14 mouse cellular contexts compared by ENCODE assay signal in genomic region chr17:56098711-56099572, GRCm38 (mm10). TPM values are rescaled to one million over a fixed set of nuclear protein-coding genes. Genes with fewer than 3 reads are reported as not detected.
DNase-seq lines count a peak whose midpoint lies in the region; ATAC-seq and TF ChIP-seq lines count a peak whose summit lies in the region.
"Had no signal": no experiment of that assay in that cellular context is flagged by ENCODE, and none has a peak within 500 bp of the region (broad histone marks: within the 10 kb centered on the region; RNA-seq: fewer than 3 reads in every experiment).

No protein-coding gene starts in this region.

- WGBS in kidney, postnatal 0 days: 90% methylated on average over 15 of the region's 15 CpGs
- WGBS in kidney, embryonic 15.5 days: 94% methylated on average over 15 of the region's 15 CpGs

- no peaks in the 10 kb centered on the region for H3K4me1 ChIP-seq in kidney, postnatal 0 days (replicated peaks; ENCODE audit: insufficient read depth, low read length)
- H3K4me1 ChIP-seq in kidney, embryonic 15.5 days: no peaks in the 10 kb centered on the region
- H3K4me1 ChIP-seq in E14TG2a.4 (replicated peaks; ENCODE audit: low read depth, low read length): no peaks in the 10 kb centered on the region; the same call in 1 of the 2 replicates

- H3K36me3 ChIP-seq in kidney, postnatal 0 days (ENCODE audit: insufficient read depth, low read length): peaks cover 65% of the 10 kb centered on the region
- H3K36me3 ChIP-seq in kidney, embryonic 15.5 days: peaks cover 98% of the 10 kb centered on the region
- peaks cover 100% of the 10 kb centered on the region for H3K36me3 ChIP-seq in E14TG2a.4 (ENCODE audit: insufficient read depth, low read length)

- no peak overlapping the region for H3K4me2 ChIP-seq in kidney, postnatal 0 days (ENCODE audit: low read length)
- H3K4me2 ChIP-seq in kidney, embryonic 15.5 days: no peak overlapping the region
- H3K4me2 ChIP-seq: hindbrain, embryonic 14.5 days had no signal

- ATAC-seq in kidney, postnatal 0 days (replicated peaks; ENCODE audit: low FRiP score, low read depth): no peak
- no peak for ATAC-seq in kidney, embryonic 15.5 days (replicated peaks; ENCODE audit: low FRiP score)
- ATAC-seq in megakaryocyte, adult 5-6 weeks (ENCODE audit: poor library complexity, severe bottlenecking): no peak

- peak; percentile 62 for DNase-seq in adrenal gland, postnatal 14 days
- DNase-seq in adrenal gland, postnatal 4 days (ENCODE audit: low spot score in 2 of 2): no peak
- DNase-seq in kidney, postnatal 0 days (ENCODE audit: low spot score): no peak
- peak; percentile 53 for DNase-seq in gastrocnemius, postnatal 10 days
- DNase-seq in layer of hippocampus, postnatal 14 days (ENCODE audit: low spot score in 2 of 2): no peak
- DNase-seq: cerebellum, adult 2 months; kidney, adult 8-10 months; left cerebral cortex, postnatal 4 days; lung, adult 18-20 months had no signal

- H3K4me3 ChIP-seq in kidney, postnatal 0 days (replicated peaks; ENCODE audit: low read depth, low read length): no peak overlapping the region
- no peak overlapping the region for H3K4me3 ChIP-seq in kidney, embryonic 15.5 days (replicated peaks)
- H3K4me3 ChIP-seq in E14TG2a.4 (replicated peaks; ENCODE audit: low read length): no peak overlapping the region
- H3K4me3 ChIP-seq: megakaryocyte, embryonic 14.5 days had no signal

- H3K9me3 ChIP-seq in kidney, postnatal 0 days (replicated peaks; ENCODE audit: low read length): no peaks in the 10 kb centered on the region
- no peaks in the 10 kb centered on the region for H3K9me3 ChIP-seq in kidney, embryonic 15.5 days (replicated peaks)
- H3K9me3 ChIP-seq in E14TG2a.4 (ENCODE audit: low read length): no peaks in the 10 kb centered on the region
- H3K9me3 ChIP-seq: megakaryocyte, embryonic 14.5 days had no signal

- TF ChIP-seq CTCF in kidney, postnatal 0 days (IDR thresholded peaks at IDR 0.05; ENCODE audit: low read depth): peak; percentile 33; the same call in 1 of the 2 replicates
- TF ChIP-seq CTCF in E14TG2a.4 (conservative IDR thresholded peaks at IDR 0.05; ENCODE audit: low read length): peak; percentile 22

- H3K27ac ChIP-seq in kidney, postnatal 0 days: no peak overlapping the region
- no peak overlapping the region for H3K27ac ChIP-seq in kidney, embryonic 15.5 days
- H3K27ac ChIP-seq: hindbrain, embryonic 14.5 days had no signal

- H3K9ac ChIP-seq in kidney, postnatal 0 days (ENCODE audit: low read depth, low read length): no peak overlapping the region
- no peak overlapping the region for H3K9ac ChIP-seq in kidney, embryonic 15.5 days
- H3K9ac ChIP-seq: hindbrain, embryonic 14.5 days had no signal

- no peaks in the 10 kb centered on the region for H3K27me3 ChIP-seq in kidney, postnatal 0 days (ENCODE audit: insufficient read depth, low read length)
- H3K27me3 ChIP-seq in kidney, embryonic 15.5 days: no peaks in the 10 kb centered on the region
- no peaks in the 10 kb centered on the region for H3K27me3 ChIP-seq in E14TG2a.4 (ENCODE audit: insufficient read depth, low read length)
- H3K27me3 ChIP-seq: megakaryocyte, embryonic 14.5 days had no signal

RNA-seq across cellular contexts. Expression of gene Plin4, which starts 10.7 kb away (rescaled TPM):
- 76.6 and 87.5 TPM in 2 replicates for total RNA-seq in adrenal gland, postnatal 14 days (2021)
- total RNA-seq in adrenal gland, postnatal 4 days (2021): 10 to 100 TPM; 29.9 to 37.0 TPM
- polyA plus RNA-seq in kidney, postnatal 0 days (2015; fragmentation: Nextera tagmentation; extraction: Ambion mirVana): 0.08 and 0.09 TPM in 2 replicates
- 0.08 and 0.12 TPM in 2 replicates for polyA plus RNA-seq in kidney, embryonic 15.5 days (2015; fragmentation: Nextera tagmentation; extraction: Ambion mirVana)
- total RNA-seq in gastrocnemius, postnatal 10 days (2021): 100 to 1,000 TPM in 1 of 2 experiments, 10 to 100 TPM in 1; 75.2 to 106 TPM
- total RNA-seq in megakaryocyte, adult 5-6 weeks (2015): 0.09 TPM in 2 replicates
- 0.18 TPM in 1 of 2 replicates, not detected in the other for total RNA-seq in megakaryocyte, adult 5-6 weeks (2017)
- total RNA-seq in layer of hippocampus, postnatal 14 days (2021): 1 to 10 TPM; 1.3 to 2.5 TPM

RNA-seq across cellular contexts. Expression of gene Plin5, which starts 18.5 kb away (rescaled TPM):
- total RNA-seq in adrenal gland, postnatal 14 days (2021): 91.4 and 109 TPM in 2 replicates
- 10 to 100 TPM; 23.1 to 30.6 TPM for total RNA-seq in adrenal gland, postnatal 4 days (2021)
- 1.2 and 1.3 TPM in 2 replicates for polyA plus RNA-seq in kidney, postnatal 0 days (2015; fragmentation: Nextera tagmentation; extraction: Ambion mirVana)
- 1.5 and 1.9 TPM in 2 replicates for polyA plus RNA-seq in kidney, embryonic 15.5 days (2015; fragmentation: Nextera tagmentation; extraction: Ambion mirVana)
- total RNA-seq in gastrocnemius, postnatal 10 days (2021): 10 to 100 TPM; 19.2 to 19.9 TPM
- 0.18 TPM in 1 of 2 replicates, not detected in the other for total RNA-seq in megakaryocyte, adult 5-6 weeks (2015)
- total RNA-seq in megakaryocyte, adult 5-6 weeks (2017): 0.45 TPM in 1 of 2 replicates, not detected in the other
- total RNA-seq in layer of hippocampus, postnatal 14 days (2021): 1 to 10 TPM; 1.1 to 1.4 TPM

RNA-seq across cellular contexts. Expression of gene Hdgfl2, which starts 19.5 kb away (rescaled TPM):
- total RNA-seq in adrenal gland, postnatal 14 days (2021): 52.5 and 60.1 TPM in 2 replicates
- 10 to 100 TPM; 73.1 to 85.1 TPM for total RNA-seq in adrenal gland, postnatal 4 days (2021)
- polyA plus RNA-seq in kidney, postnatal 0 days (2015; fragmentation: Nextera tagmentation; extraction: Ambion mirVana): 77.5 and 85.0 TPM in 2 replicates
- polyA plus RNA-seq in kidney, embryonic 15.5 days (2015; fragmentation: Nextera tagmentation; extraction: Ambion mirVana): 123 and 141 TPM in 2 replicates
- total RNA-seq in gastrocnemius, postnatal 10 days (2021): 10 to 100 TPM; 37.7 to 45.7 TPM
- total RNA-seq in megakaryocyte, adult 5-6 weeks (2015): 14.9 and 17.9 TPM in 2 replicates
- total RNA-seq in megakaryocyte, adult 5-6 weeks (2017): 43.4 and 52.8 TPM in 2 replicates
- 100 to 1,000 TPM; 104 to 115 TPM for total RNA-seq in layer of hippocampus, postnatal 14 days (2021)

RNA-seq across cellular contexts. Expression of gene Lrg1, which starts 22.9 kb away (rescaled TPM):
- total RNA-seq in adrenal gland, postnatal 14 days (2021): 58.3 and 63.2 TPM in 2 replicates
- 10 to 100 TPM in 1 of 2 experiments, 1 to 10 TPM in 1; 5.5 to 10.1 TPM for total RNA-seq in adrenal gland, postnatal 4 days (2021)
- 1.7 and 1.9 TPM in 2 replicates for polyA plus RNA-seq in kidney, postnatal 0 days (2015; fragmentation: Nextera tagmentation; extraction: Ambion mirVana)
- polyA plus RNA-seq in kidney, embryonic 15.5 days (2015; fragmentation: Nextera tagmentation; extraction: Ambion mirVana): 0.39 and 0.53 TPM in 2 replicates
- 1 to 10 TPM; 1.4 to 3.1 TPM for total RNA-seq in gastrocnemius, postnatal 10 days (2021)
- total RNA-seq in megakaryocyte, adult 5-6 weeks (2015): 17.6 and 20.1 TPM in 2 replicates
- total RNA-seq in megakaryocyte, adult 5-6 weeks (2017): 23.9 and 33.9 TPM in 2 replicates
- total RNA-seq in layer of hippocampus, postnatal 14 days (2021): under 1 TPM; 0.62 to 0.81 TPM
- total RNA-seq: left cerebral cortex, postnatal 4 days had no signal

RNA-seq across cellular contexts. Expression of gene Ubxn6, which starts 24.1 kb away (rescaled TPM):
- 65.6 and 79.5 TPM in 2 replicates for total RNA-seq in adrenal gland, postnatal 14 days (2021)
- total RNA-seq in adrenal gland, postnatal 4 days (2021): 10 to 100 TPM; 74.6 to 76.8 TPM
- 54.4 and 56.0 TPM in 2 replicates for polyA plus RNA-seq in kidney, postnatal 0 days (2015; fragmentation: Nextera tagmentation; extraction: Ambion mirVana)
- 42.2 and 45.6 TPM in 2 replicates for polyA plus RNA-seq in kidney, embryonic 15.5 days (2015; fragmentation: Nextera tagmentation; extraction: Ambion mirVana)
- 10 to 100 TPM; 37.8 to 39.0 TPM for total RNA-seq in gastrocnemius, postnatal 10 days (2021)
- 12.9 and 13.2 TPM in 2 replicates for total RNA-seq in megakaryocyte, adult 5-6 weeks (2015)
- 17.0 and 30.7 TPM in 2 replicates for total RNA-seq in megakaryocyte, adult 5-6 weeks (2017)
- total RNA-seq in layer of hippocampus, postnatal 14 days (2021): 10 to 100 TPM; 64.4 to 72.8 TPM

Comparison
In these comparisons a context has a peak if more than half of its experiments do, and no peak if none do; other contexts are left out.
1. DNase-seq: peak in adrenal gland, postnatal 14 days (single experiment) and gastrocnemius, postnatal 10 days (single experiment); none in adrenal gland, postnatal 4 days (0 of 2), kidney, postnatal 0 days (single experiment) and layer of hippocampus, postnatal 14 days (0 of 2).
2. RNA of gene Plin4, which starts 10.7 kb away (total RNA-seq): 75.2 to 106 TPM in gastrocnemius, postnatal 10 days, 76.6 to 87.5 TPM in adrenal gland, postnatal 14 days and 29.9 to 37.0 TPM in adrenal gland, postnatal 4 days; 1.3 to 2.5 TPM in layer of hippocampus, postnatal 14 days and 0.09 to 0.18 TPM in megakaryocyte, adult 5-6 weeks; every median in the first group is over 4 times any median in the second.
3. RNA of gene Plin5, which starts 18.5 kb away (total RNA-seq): 91.4 to 109 TPM in adrenal gland, postnatal 14 days, 23.1 to 30.6 TPM in adrenal gland, postnatal 4 days and 19.2 to 19.9 TPM in gastrocnemius, postnatal 10 days; 1.1 to 1.4 TPM in layer of hippocampus, postnatal 14 days and 0.18 to 0.45 TPM in megakaryocyte, adult 5-6 weeks; every median in the first group is over 4 times any median in the second.